Mouse (Mus musculus) MEL (cell line): ENCODE measurements at regions not wholly inside any gene's neighbourhood (a gene's known extent, or its start where the extent isn't known, plus 50 kb on each side); places are given as distances from the start of the nearest gene placed in this dataset.

Source experiments
- CHD1 ChIP-seq: IDR thresholded peaks from 2 replicates; pipeline ENCODE4 v1.6.1; 2012; ENCODE audit warnings: low read depth, mild to moderate bottlenecking, inconsistent platforms, low read length, improper control_type of control experiment
- CTCF ChIP-seq, 3 experiments: IDR thresholded peaks in 2 of 3; conservative IDR thresholded peaks in 1 of 3; 2 replicates each; pipeline ENCODE4 v1.5.1; 2011 to 2012; ENCODE audit warnings: low read length in 3 of 3, low read depth in 2 of 3, mild to moderate bottlenecking in 2 of 3, improper control_type of control experiment in 1 of 3, inconsistent platforms in 1 of 3, mixed read lengths in 1 of 3, moderate library complexity in 1 of 3; ENCODE audit not compliant: control insufficient read depth in 1 of 3, insufficient read depth in 1 of 3, poor library complexity in 1 of 3, severe bottlenecking in 1 of 3
- EP300 ChIP-seq, 2 experiments: IDR thresholded peaks; 2 replicates each; pipeline ENCODE4 v1.6.1; 2011; ENCODE audit warnings: improper control_type of control experiment in 2 of 2, low read length in 2 of 2, low read depth in 1 of 2, mild to moderate bottlenecking in 1 of 2
- GATA1 ChIP-seq: IDR thresholded peaks from 2 replicates; pipeline ENCODE4 v1.6.1; 2011; ENCODE audit warnings: low read depth, low read length, improper control_type of control experiment
- MAX ChIP-seq: IDR thresholded peaks from 2 replicates; pipeline ENCODE4 v1.6.1; 2011; ENCODE audit warnings: low read length, improper control_type of control experiment
- MEF2A ChIP-seq: IDR thresholded peaks from 2 replicates; pipeline ENCODE4 v1.6.1; 2014; ENCODE audit warnings: low read depth, mild to moderate bottlenecking, inconsistent platforms, low read length, improper control_type of control experiment; ENCODE audit not compliant: poor library complexity, insufficient replicate concordance, severe bottlenecking; ENCODE audit errors: extremely low read depth
- POLR2A ChIP-seq, 2 experiments: IDR thresholded peaks; 2 replicates each; pipeline ENCODE4 v1.6.1; 2011 to 2012; ENCODE audit warnings: low read length in 2 of 2, mild to moderate bottlenecking in 2 of 2, control low read depth in 1 of 2, improper control_type of control experiment in 1 of 2, low read depth in 1 of 2, moderate library complexity in 1 of 2; ENCODE audit not compliant: control insufficient read depth in 1 of 2, insufficient read depth in 1 of 2, poor library complexity in 1 of 2
- POLR2AphosphoS2 ChIP-seq: IDR thresholded peaks from 2 replicates; pipeline ENCODE4 v1.6.1; 2011; ENCODE audit warnings: low read length, improper control_type of control experiment
- RAD21 ChIP-seq: IDR thresholded peaks from 2 replicates; pipeline ENCODE4 v1.6.1; 2011; ENCODE audit warnings: mild to moderate bottlenecking, low read depth, low read length, improper control_type of control experiment
- RCOR1 ChIP-seq: IDR thresholded peaks from 2 replicates; pipeline ENCODE4 v1.6.1; 2012; ENCODE audit warnings: low read depth, mild to moderate bottlenecking, inconsistent platforms, low read length, improper control_type of control experiment
- TAL1 ChIP-seq: IDR thresholded peaks from 2 replicates; pipeline ENCODE4 v1.6.1; 2012; ENCODE audit warnings: mild to moderate bottlenecking, inconsistent platforms, low read length, moderate library complexity, mixed read lengths
- TCF12 ChIP-seq: IDR thresholded peaks from 2 replicates; pipeline ENCODE4 v1.6.1; 2014; ENCODE audit warnings: low read depth, mild to moderate bottlenecking, inconsistent platforms, low read length, improper control_type of control experiment, moderate library complexity
- UBTF ChIP-seq: IDR thresholded peaks from 2 replicates; pipeline ENCODE4 v1.6.1; 2012; ENCODE audit warnings: low read depth, mild to moderate bottlenecking, inconsistent platforms, low read length, improper control_type of control experiment, moderate library complexity, borderline replicate concordance; ENCODE audit not compliant: insufficient read depth
- USF2 ChIP-seq, 2 experiments: IDR thresholded peaks; 2 replicates each; pipeline ENCODE4 v1.6.1; 2011 to 2012; ENCODE audit warnings: improper control_type of control experiment in 2 of 2, low read length in 2 of 2, borderline replicate concordance in 1 of 2, inconsistent platforms in 1 of 2, low read depth in 1 of 2, mild to moderate bottlenecking in 1 of 2; ENCODE audit not compliant: insufficient read depth in 1 of 2

- TF ChIP-seq RAD21: no peak
- no peak for TF ChIP-seq GATA1
- no peak for TF ChIP-seq RCOR1
- TF ChIP-seq CTCF (IDR thresholded peaks at IDR 0.05 in 2 of 3, conservative IDR thresholded peaks at IDR 0.05 in 1 of 3; ENCODE audit: control insufficient read depth in 1 of 3, insufficient read depth in 1 of 3, low read depth in 2 of 3, low read length in 3 of 3, poor library complexity in 1 of 3, severe bottlenecking in 1 of 3): no peak
- TF ChIP-seq USF2 (IDR thresholded peaks at IDR 0.05; ENCODE audit: borderline replicate concordance in 1 of 2, insufficient read depth in 1 of 2, low read depth in 1 of 2, low read length in 2 of 2): no peak
- TF ChIP-seq TAL1: no peak
- TF ChIP-seq UBTF: no peak
- no peak for TF ChIP-seq POLR2A (IDR thresholded peaks at IDR 0.05; ENCODE audit: control insufficient read depth in 1 of 2, insufficient read depth in 1 of 2, low read depth in 1 of 2, low read length in 2 of 2, poor library complexity in 1 of 2)
- TF ChIP-seq MAX: no peak
- TF ChIP-seq TCF12: no peak
- TF ChIP-seq POLR2AphosphoS2: no peak
- TF ChIP-seq EP300 (IDR thresholded peaks at IDR 0.05; ENCODE audit: low read depth in 1 of 2, low read length in 2 of 2): no peak
- TF ChIP-seq MEF2A: no peak
- TF ChIP-seq CHD1: no peak
These were observed 231.1 kb downstream of the Bcl2 start for GRCm38 (mm10) chr1:106483008-106483407.
